Mouse (Mus musculus) ES-CJ7 (cell line): ENCODE data around the gene Trim28.

Source experiments
- DNase-seq: peaks from one replicate; pipeline ENCODE4 v3.0.0; 2011; ENCODE audit warnings: low read depth, low spot score

Trim28 gene

GRCm38 (mm10) chr7:12998053-12998452 is 861 bp upstream of the Trim28 start, which contains the start of gene Slc27a5:
Slc27a5 (minus strand) TSS chr7:12998192.
- DNase-seq, result no peak

- no peak for DNase-seq
Measured at GRCm38 (mm10) chr7:13001584-13001983, 2.7 kb downstream of the Trim28 start.

- peak; percentile 55 for DNase-seq
Measured at GRCm38 (mm10) chr7:13003380-13003779, 4.5 kb downstream of the Trim28 start.

GRCm38 (mm10) chr7:13006011-13006410 is 7.1 kb downstream of the Trim28 start:
- peak; percentile 71 for DNase-seq

- no peak for DNase-seq
Measured at GRCm38 (mm10) chr7:13006531-13006930, 7.6 kb downstream of the Trim28 start.

GRCm38 (mm10) chr7:13007341-13008092 is 8.6 kb downstream of the Trim28 start:
- no peak for DNase-seq

- peak; percentile 99 for DNase-seq
Measured at GRCm38 (mm10) chr7:13009143-13010004, 10.5 kb downstream of the Trim28 start.

- peak; percentile 88 for DNase-seq
Measured at GRCm38 (mm10) chr7:13010005-13010908, 11.3 kb downstream of the Trim28 start, which contains the start of gene Zbtb45. Zbtb45 (minus strand) TSS chr7:13010034.

GRCm38 (mm10) chr7:13013671-13014070 is 14.8 kb downstream of the Trim28 start:
- no peak for DNase-seq

GRCm38 (mm10) chr7:13014275-13014839 is 15.4 kb downstream of the Trim28 start:
- DNase-seq, result peak; percentile 100

GRCm38 (mm10) chr7:13015217-13015616 is 16.3 kb downstream of the Trim28 start:
- no peak for DNase-seq

GRCm38 (mm10) chr7:13022773-13023535 is 24.0 kb downstream of the Trim28 start:
- DNase-seq, result peak; percentile 96

- peak; percentile 98 for DNase-seq
Measured at GRCm38 (mm10) chr7:13023928-13024731, 25.2 kb downstream of the Trim28 start.

- DNase-seq, result peak; percentile 80
Measured at GRCm38 (mm10) chr7:13024805-13025204, 25.9 kb downstream of the Trim28 start.

- no peak for DNase-seq
Measured at GRCm38 (mm10) chr7:13025511-13026112, 26.7 kb downstream of the Trim28 start.

- no peak for DNase-seq
Measured at GRCm38 (mm10) chr7:13028986-13029385, 30.1 kb downstream of the Trim28 start.

GRCm38 (mm10) chr7:13031069-13031468 is 32.2 kb downstream of the Trim28 start:
- no peak for DNase-seq

GRCm38 (mm10) chr7:13031983-13032382 is 33.1 kb downstream of the Trim28 start:
- DNase-seq, result no peak

- no peak for DNase-seq
Measured at GRCm38 (mm10) chr7:13032541-13032940, 33.6 kb downstream of the Trim28 start.
